Mouse (Mus musculus): ENCODE measurements around the gene Dpp4.

GRCm38 (mm10) chr2:62344367-62344766 is 67.7 kb downstream of the Dpp4 start:
- no peak for TF ChIP-seq CTCF (IDR thresholded peaks at IDR 0.05; ENCODE audit: control insufficient read depth, insufficient read depth, insufficient read length)
- TF ChIP-seq MYOD1 (IDR thresholded peaks at IDR 0.05; ENCODE audit: control insufficient read depth, insufficient read length, low read depth): no peak
